Mouse (Mus musculus) gastrocnemius, adult 18-20 months (tissue): ENCODE results near the gene Cdkn2a. TPM values are rescaled to one million over a fixed set of nuclear protein-coding genes. Genes with fewer than 3 reads are reported as not detected.
A peak's percentile ranks its signal among the peaks of the same experiment; 100 is the strongest.

Source experiments
- DNase-seq: peaks from one replicate; pipeline ENCODE4 v3.0.0; 2021; ENCODE audit warnings: low spot score
- long read RNA-seq, 2 experiments: library from polyadenylated mRNA; stranded (forward); transcript quantifications; one replicate each; pipeline ENCODE4 v2.0.0; 2021
- total RNA-seq, 2 experiments: library from RNA; stranded (reverse); gene quantifications; 2 replicates each; pipeline ENCODE4 v1.2.3; 2021

Gene Cdkn2a
- under 1 TPM; 0.37 to 0.45 TPM for total RNA-seq
- long read RNA-seq, experiment 1 = 0 reads
- long read RNA-seq, experiment 2 = 0 reads

GRCm38 (mm10) chr4:89294486-89295440, at the start of gene Cdkn2a:
TSS of gene Cdkn2a (minus strand) at chr4:89294653.
- DNase-seq = peak; percentile 30

DNA sequence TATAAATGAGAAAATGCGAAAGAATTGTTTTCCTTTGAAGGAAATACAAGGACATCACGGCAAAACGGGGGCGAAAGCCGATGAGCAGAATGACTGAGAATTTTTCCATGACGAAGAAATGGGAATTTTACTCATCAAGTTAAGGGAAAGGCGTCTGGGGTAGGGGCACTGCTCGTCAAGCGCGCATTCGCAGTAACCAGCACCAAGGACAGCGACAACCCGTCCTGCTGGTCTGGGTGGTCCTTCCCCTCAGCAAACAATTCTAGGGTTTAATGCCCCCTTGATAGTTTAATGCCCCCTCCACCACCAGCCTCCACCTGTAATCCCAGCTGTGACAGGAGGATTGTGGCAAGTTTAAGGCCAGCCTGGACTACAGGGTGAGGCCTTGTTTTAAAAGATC, 19.0 kb upstream of the Cdkn2a start:
- DNase-seq = no peak

GRCm38 (mm10) chr4:89310491-89311254, 16.2 kb upstream of the Cdkn2a start, which contains the start of gene Cdkn2b:
TSS of gene Cdkn2b (minus strand) at chr4:89311039.
- DNase-seq = peak; percentile 96

DNA sequence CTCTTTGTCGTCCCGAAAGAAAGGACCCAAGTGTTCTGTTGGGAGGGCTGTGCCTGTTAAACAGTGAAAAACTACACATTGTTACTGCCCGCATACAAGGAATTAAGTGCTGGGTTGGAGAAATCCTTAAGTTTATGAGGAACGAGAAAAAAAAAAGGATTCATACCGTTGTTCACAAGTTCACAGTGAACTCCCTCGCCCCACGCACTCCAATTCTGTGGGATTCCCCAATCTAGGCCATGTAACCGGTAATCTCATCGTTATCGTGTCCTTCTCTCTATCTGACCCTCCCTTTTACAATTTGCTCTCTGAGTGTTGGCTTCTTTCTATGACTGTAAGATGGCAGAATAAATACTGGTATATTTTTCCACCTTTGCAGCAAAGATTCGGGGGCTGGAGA, 15.5 kb upstream of the Cdkn2a start:
- no peak for DNase-seq

- DNase-seq = no peak
These were observed 13.5 kb upstream of the Cdkn2a start for GRCm38 (mm10) chr4:89308001-89308400.

GRCm38 (mm10) chr4:89306798-89307365, 12.4 kb upstream of the Cdkn2a start:
- DNase-seq = no peak

DNA sequence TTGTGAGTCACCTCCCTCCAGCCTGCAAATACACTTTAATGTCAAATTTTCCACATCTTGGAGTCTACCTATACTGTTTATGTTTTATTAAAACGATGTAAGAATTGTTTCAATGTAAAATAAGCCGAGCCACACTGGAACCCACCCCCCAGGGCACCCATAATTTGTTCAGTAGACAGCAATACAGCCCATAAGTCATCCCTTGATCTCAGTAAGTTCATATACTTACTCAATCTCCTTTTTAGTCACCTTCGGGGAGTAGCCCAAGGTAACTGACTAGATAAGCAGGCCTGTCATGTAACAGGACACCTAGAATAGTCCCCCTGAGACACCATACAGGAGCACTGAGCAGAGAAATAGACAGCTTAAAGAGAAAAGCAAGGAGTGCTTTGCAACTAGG, 11.2 kb upstream of the Cdkn2a start:
- no peak for DNase-seq

- no peak for DNase-seq
These were observed 9.0 kb upstream of the Cdkn2a start for GRCm38 (mm10) chr4:89303281-89303995.

DNA sequence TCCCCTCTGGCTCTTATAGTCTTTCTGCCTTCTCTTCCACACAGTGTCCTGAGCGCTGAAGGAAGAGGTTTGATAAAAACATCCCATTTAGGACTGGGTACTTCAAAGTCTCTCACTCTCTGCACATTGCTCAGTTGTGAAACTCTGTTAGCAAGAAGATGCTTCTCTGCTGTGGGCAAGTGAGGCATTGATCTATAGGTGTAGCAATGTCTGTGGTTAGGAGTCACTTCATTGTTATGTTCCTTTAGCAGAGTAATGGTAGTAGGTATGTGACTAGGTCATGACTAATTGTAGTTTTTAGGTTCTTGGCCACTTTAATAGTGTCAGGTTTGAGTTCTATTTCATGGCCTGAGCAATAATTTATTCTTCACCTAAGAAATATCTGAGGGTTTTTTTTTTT, 7.7 kb upstream of the Cdkn2a start:
- no peak for DNase-seq

DNA sequence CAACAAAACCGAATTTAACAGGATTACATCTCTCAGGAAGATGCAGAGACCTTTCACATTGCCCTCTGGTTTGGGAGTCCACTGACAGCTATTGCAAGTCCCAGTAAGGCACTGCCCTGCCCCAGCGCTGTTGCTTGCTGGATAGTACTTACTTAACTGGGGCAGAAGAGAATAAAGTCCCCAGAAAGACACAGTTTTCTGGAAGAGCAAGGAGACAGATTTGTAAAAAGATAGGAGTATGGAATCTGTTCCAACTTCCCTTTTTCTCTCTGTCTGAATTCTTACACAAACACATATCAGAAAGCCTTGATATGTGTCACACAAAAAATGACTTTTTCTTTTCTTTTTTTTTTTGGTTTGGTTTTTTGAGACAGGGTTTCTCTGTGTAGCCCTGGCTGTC, 5.3 kb upstream of the Cdkn2a start:
- no peak for DNase-seq

GRCm38 (mm10) chr4:89295441-89296220, 1.2 kb upstream of the Cdkn2a start:
- DNase-seq = no peak

DNA sequence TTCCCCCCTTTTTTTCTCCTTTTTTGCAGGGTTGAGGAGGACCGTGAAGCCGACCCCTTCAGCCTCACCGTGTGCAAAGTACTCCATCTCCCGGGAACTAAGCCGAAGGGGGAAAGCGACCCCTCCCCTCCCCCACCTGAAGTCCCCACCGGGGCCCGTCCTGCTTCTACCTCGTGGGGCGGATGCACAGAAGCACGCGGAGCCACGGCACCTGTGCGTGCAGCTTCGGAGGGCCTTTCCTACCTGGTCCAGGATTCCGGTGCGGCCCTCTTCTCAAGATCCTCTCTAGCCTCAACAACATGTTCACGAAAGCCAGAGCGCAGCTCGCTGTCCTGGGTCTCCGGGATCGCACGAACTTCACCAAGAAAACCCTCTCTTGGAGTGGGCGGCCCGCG, 365 bp downstream of the Cdkn2a start:
- no peak for DNase-seq

- no peak for DNase-seq
These were observed 937 bp downstream of the Cdkn2a start for GRCm38 (mm10) chr4:89293516-89293915.

DNA sequence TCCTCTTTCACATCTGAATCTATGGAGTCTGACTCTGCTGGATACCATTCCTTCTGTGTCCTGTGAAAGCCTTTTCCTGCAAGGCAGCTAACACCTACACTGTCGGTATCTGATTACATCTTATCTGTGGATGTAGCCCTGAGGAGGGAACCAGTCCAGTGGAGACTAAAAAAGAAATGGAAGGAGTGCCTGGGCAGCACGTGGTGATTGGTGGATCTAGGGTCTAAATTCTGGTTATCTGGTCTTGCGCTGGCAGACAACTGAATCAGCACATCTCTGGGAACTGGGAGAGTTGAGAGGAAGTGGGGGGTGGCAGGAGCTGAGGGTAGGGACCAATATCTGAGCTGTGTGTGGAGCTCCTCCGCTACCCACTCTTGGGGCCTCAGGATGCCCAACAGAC, 5.4 kb downstream of the Cdkn2a start:
- no peak for DNase-seq

- DNase-seq = no peak
These were observed 7.9 kb downstream of the Cdkn2a start for GRCm38 (mm10) chr4:89286566-89286965.

- DNase-seq = no peak
These were observed 8.8 kb downstream of the Cdkn2a start for GRCm38 (mm10) chr4:89285688-89286087.

DNA sequence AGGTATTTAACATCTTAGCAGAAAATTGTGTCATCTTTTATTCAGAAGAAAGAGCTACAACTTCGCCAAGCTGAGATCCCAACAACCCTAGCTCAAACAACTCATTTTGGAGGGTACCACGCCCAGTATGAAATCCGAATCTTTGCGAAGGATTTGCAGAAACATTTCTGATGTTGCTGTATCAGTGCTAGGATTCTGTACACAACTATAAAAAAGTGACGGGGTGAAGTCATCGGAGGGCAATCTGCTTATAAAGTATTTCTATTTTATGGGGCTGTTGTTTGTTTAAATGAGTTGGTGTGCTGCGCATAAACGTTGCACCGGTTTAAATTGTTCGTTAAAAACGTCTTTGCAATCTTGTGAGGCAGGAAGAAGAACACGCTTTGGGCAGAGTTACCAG, 11.8 kb downstream of the Cdkn2a start:
- no peak for DNase-seq

DNA sequence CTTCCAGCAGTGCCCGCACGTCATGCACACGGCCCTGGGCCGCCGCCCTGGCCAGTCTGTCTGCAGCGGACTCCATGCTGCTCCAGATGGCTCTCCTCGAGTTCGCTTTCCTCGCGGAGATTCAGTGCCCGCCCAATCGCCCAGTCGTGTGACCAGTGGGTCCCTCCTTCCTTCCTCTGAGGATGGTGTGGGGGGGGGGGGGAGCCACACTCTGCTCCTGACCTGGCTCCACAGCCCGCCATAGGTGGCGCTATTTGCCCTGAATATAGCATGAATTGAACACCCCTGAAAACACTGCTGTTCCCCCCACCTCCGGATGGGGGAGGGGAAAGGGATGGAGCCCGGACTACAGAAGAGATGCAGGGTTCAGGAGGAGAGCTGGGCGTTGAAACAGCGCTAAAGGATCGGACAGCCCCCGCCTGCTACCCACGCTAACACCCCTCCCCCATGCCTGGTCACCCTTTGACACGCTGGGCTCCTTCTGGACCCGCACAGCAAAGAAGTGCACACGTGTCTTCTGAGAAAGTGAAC, 12.4 kb downstream of the Cdkn2a start:
- no peak for DNase-seq

DNA sequence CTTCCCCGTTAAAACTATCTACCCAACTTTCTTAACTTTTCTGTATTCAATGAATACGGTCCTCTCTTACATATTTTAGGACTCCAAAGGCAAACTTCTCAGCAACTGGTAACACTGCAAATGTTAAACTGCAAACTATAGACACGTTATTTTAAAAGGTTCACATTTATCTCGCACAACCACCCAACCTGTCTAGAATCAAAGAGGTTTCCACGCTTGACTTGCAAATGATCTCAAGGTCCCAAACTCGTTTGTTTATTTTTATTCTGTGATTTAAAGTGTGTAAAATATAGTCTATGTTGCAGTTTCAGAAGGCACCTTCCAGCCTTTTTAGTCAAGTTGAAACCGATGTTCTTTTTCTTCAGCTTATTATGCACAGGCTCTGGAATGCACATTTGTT, 13.2 kb downstream of the Cdkn2a start:
- no peak for DNase-seq

DNA sequence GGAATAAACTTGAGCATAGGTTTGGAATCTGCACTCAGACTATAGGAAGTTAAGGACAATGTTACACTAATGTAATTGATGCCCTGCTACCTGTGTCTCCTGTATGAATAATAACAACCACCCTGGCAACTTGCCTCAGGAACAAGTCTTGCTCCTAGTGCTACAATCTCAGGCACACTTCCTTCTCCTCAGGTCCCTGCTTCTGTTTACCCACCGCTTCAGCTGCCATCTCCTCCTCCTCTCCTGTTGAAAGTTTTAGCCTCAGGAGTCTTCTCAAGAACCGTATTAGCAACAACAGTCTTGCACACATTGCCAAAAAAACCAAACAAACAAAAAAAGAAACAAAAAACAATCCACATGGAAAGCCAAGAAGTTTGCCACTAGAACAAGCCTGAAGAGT, 14.8 kb downstream of the Cdkn2a start:
- no peak for DNase-seq
